Mouse (Mus musculus): Measurements from ENCODE around the gene Fam167b. TPM values are rescaled to one million over a fixed set of nuclear protein-coding genes. Genes with fewer than 3 reads are reported as not detected.

Fam167b gene
- total RNA-seq, 2 experiments from 2014 or later = 0.51 to 0.74 TPM

GRCm38 (mm10) chr4:129608426-129609025 lies 30.2 kb upstream of the Fam167b start:
- peak; percentile 70 to 85 for DNase-seq (ENCODE audit: low spot score in 2 of 2)

- peak; percentile 80 to 88 for DNase-seq (ENCODE audit: low spot score in 2 of 2)
Measured at GRCm38 (mm10) chr4:129600233-129601158, 22.1 kb upstream of the Fam167b start, which contains the start of the genes Eif3i and Tmem234. TSS of gene Eif3i (minus strand) at chr4:129600648. TSS of gene Tmem234 (plus strand) at chr4:129600668.

GRCm38 (mm10) chr4:129588865-129589264 lies 10.5 kb upstream of the Fam167b start:
- DNase-seq (ENCODE audit: low spot score in 2 of 2) = no peak

- no peak for DNase-seq (ENCODE audit: low spot score in 2 of 2)
Measured at GRCm38 (mm10) chr4:129586943-129587342, 8.6 kb upstream of the Fam167b start.

GRCm38 (mm10) chr4:129585773-129586172 lies 7.4 kb upstream of the Fam167b start:
- no peak for DNase-seq (ENCODE audit: low spot score in 2 of 2)

- DNase-seq (ENCODE audit: low spot score in 2 of 2) = peak; percentile 64 to 92
Measured at GRCm38 (mm10) chr4:129584884-129585608, 6.7 kb upstream of the Fam167b start.

GRCm38 (mm10) chr4:129584370-129584769 lies 6.0 kb upstream of the Fam167b start:
- DNase-seq (ENCODE audit: low spot score in 2 of 2) = no peak

GRCm38 (mm10) chr4:129582251-129582650 lies 3.9 kb upstream of the Fam167b start:
- no peak for DNase-seq (ENCODE audit: low spot score in 2 of 2)

GRCm38 (mm10) chr4:129580347-129580746 lies 2.0 kb upstream of the Fam167b start:
- peak in 1 of 2 experiments; percentile 21 for DNase-seq (ENCODE audit: low spot score in 2 of 2)

- no peak for DNase-seq (ENCODE audit: low spot score in 2 of 2)
Measured at GRCm38 (mm10) chr4:129577688-129578087, 661 bp downstream of the Fam167b start.

- DNase-seq (ENCODE audit: low spot score in 2 of 2) = peak in 1 of 2 experiments; percentile 56
Measured at GRCm38 (mm10) chr4:129576863-129577491, 1.4 kb downstream of the Fam167b start.

GRCm38 (mm10) chr4:129575171-129575844 lies 3.0 kb downstream of the Fam167b start:
- DNase-seq (ENCODE audit: low spot score in 2 of 2) = no peak

- DNase-seq (ENCODE audit: low spot score in 2 of 2) = no peak
Measured at GRCm38 (mm10) chr4:129573430-129573829, 4.9 kb downstream of the Fam167b start, which contains the start of gene Lck. TSS of gene Lck (minus strand) at chr4:129573641.

- DNase-seq (ENCODE audit: low spot score in 2 of 2) = no peak
Measured at GRCm38 (mm10) chr4:129573093-129573370, 5.3 kb downstream of the Fam167b start.

GRCm38 (mm10) chr4:129572236-129573092 lies 5.9 kb downstream of the Fam167b start:
- no peak for DNase-seq (ENCODE audit: low spot score in 2 of 2)

- DNase-seq (ENCODE audit: low spot score in 2 of 2) = no peak
Measured at GRCm38 (mm10) chr4:129571551-129572084, 6.7 kb downstream of the Fam167b start.

GRCm38 (mm10) chr4:129570028-129570427 lies 8.3 kb downstream of the Fam167b start:
- no peak for DNase-seq (ENCODE audit: low spot score in 2 of 2)

GRCm38 (mm10) chr4:129568366-129568765 lies 10.0 kb downstream of the Fam167b start:
- DNase-seq (ENCODE audit: low spot score in 2 of 2) = no peak

- DNase-seq (ENCODE audit: low spot score in 2 of 2) = no peak
Measured at GRCm38 (mm10) chr4:129565139-129565538, 13.2 kb downstream of the Fam167b start.
